Mouse (Mus musculus): ENCODE data around the gene Tmbim6.

DNA sequence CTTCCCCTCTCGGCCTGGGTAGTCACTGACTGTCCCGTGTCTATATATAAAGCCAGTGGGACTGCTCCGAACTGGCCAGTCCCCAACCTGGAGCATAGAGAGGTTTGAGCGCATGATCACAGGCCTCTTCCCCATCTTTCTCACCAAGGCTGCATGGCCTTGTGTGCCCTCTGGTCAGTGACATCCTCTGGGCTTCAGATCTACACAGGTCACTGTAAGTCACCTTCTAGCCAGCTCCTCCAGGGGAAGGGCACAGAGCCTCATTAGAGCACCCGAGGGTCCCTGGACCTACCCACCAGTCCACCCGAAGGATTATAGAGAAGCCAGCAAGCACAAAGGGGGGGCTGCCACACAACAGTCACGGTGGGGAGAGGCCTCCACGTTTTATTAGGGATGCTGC lies 29.0 kb downstream of the Tmbim6 start:
- TF ChIP-seq CTCF (IDR thresholded peaks at IDR 0.05; ENCODE audit: control insufficient read depth, insufficient read depth, insufficient read length) (no peak), MAX (IDR thresholded peaks at IDR 0.05) (no peak), MYOD1 (IDR thresholded peaks at IDR 0.05; ENCODE audit: control insufficient read depth, insufficient read length, low read depth) (no peak)
